Mouse (Mus musculus) intestine, postnatal 0 days (tissue): ENCODE results near the gene Parp16. TPM values are rescaled to one million over a fixed set of nuclear protein-coding genes. Genes with fewer than 3 reads are reported as not detected.
"Not testable (repeated sequence)": the region's sequence is repeated elsewhere in the genome, so short reads cannot be mapped to it uniquely, and the experiment has no call there.

Experiments used
- ATAC-seq: fragments of 200-750 bp; cut with Nextera tagmentation; 2 replicates; pipeline ENCODE4 v1.8.0; 2017; ENCODE audit warnings: mild to moderate bottlenecking, moderate TSS enrichment, moderate library complexity
- H3K27ac ChIP-seq: fragments of 300-500 bp; sonication (generic); 2 replicates; pipeline ENCODE4 v1.5.1; 2014; ENCODE audit warnings: mild to moderate bottlenecking, low read depth, low read length, moderate library complexity
- H3K27me3 ChIP-seq: fragments of 300-500 bp; sonication (generic); replicated peaks from 2 replicates; pipeline ENCODE4 v1.6.1; 2014; ENCODE audit warnings: low read length, mixed read lengths; ENCODE audit not compliant: control insufficient read depth, insufficient read depth
- H3K36me3 ChIP-seq: fragments of 300-500 bp; sonication (generic); 2 replicates; pipeline ENCODE4 v1.6.1; 2014; ENCODE audit warnings: mild to moderate bottlenecking, moderate library complexity; ENCODE audit not compliant: control insufficient read depth, insufficient read depth
- H3K4me1 ChIP-seq: fragments of 300-500 bp; sonication (generic); replicated peaks from 2 replicates; pipeline ENCODE4 v1.6.1; 2014; ENCODE audit warnings: antibody characterized with exemption, low read length, mixed read lengths; ENCODE audit not compliant: control insufficient read depth, insufficient read depth
- H3K4me2 ChIP-seq: fragments of 300-500 bp; sonication (generic); replicated peaks from 2 replicates; pipeline ENCODE4 v1.6.1; 2014; ENCODE audit warnings: low read depth, mild to moderate bottlenecking, moderate library complexity
- H3K4me3 ChIP-seq: fragments of 300-500 bp; sonication (generic); 2 replicates; pipeline ENCODE4 v1.5.1; 2014; ENCODE audit warnings: low read depth, low read length
- H3K9ac ChIP-seq: fragments of 300-500 bp; sonication (generic); 2 replicates; pipeline ENCODE4 v1.6.1; 2014; ENCODE audit warnings: mild to moderate bottlenecking, low read depth, low read length
- H3K9me3 ChIP-seq: fragments of 300-500 bp; sonication (generic); 2 replicates; pipeline ENCODE4 v1.6.1; 2016; ENCODE audit warnings: mixed run types; ENCODE audit not compliant: control insufficient read depth
- CTCF ChIP-seq: sonication (generic); IDR thresholded peaks from 2 replicates; pipeline ENCODE4 v1.5.1; 2016; ENCODE audit warnings: low read depth, mild to moderate bottlenecking, control low read depth, antibody characterized with exemption, moderate library complexity
- WGBS: fragments of 180-500 bp; shearing (Covaris S2); extraction: QIAGEN DNeasy Blood & Tissue Kit; methylation state at CpG from one replicate; pipeline ENCODE4 v1.1.7; 2014; 5-methylcytosine and 5-hydroxymethylcytosine counted together
- polyA plus RNA-seq: library from polyadenylated mRNA; unstranded; fragments of >200 nt; fragmentation: Nextera tagmentation; extraction: Ambion mirVana; gene quantifications from 2 replicates; pipeline ENCODE4 v1.2.1, GENCODE M21; 2015

Gene Parp16
- polyA plus RNA-seq, 1 experiment from 2014 or later = 9.9 TPM

- Histone ChIP-seq H3K4me2 (no peak overlapping the region), H3K9ac (no peak overlapping the region), H3K9me3 (no peaks in the 10 kb centered on the region), H3K27ac (no peak overlapping the region), H3K4me3 (no peak overlapping the region), H3K27me3 (no peaks in the 10 kb centered on the region), H3K36me3 (no peaks in the 10 kb centered on the region), H3K4me1 (no peaks in the 10 kb centered on the region)
- no peak for ATAC-seq
- TF ChIP-seq CTCF = no peak
- 60% methylated on average over 11 of the region's 11 CpGs for WGBS
Observed at GRCm38 (mm10) chr9:65205049-65205815, 10.1 kb downstream of the Parp16 start.

GRCm38 (mm10) chr9:65207041-65207815 is 12.1 kb downstream of the Parp16 start:
- not testable (repeated sequence) for H3K27ac ChIP-seq, H3K27me3 ChIP-seq, H3K4me1 ChIP-seq, H3K4me2 ChIP-seq, ATAC-seq, H3K9ac ChIP-seq, H3K36me3 ChIP-seq, H3K9me3 ChIP-seq, H3K4me3 ChIP-seq
- WGBS = 84% methylated on average over 7 of the region's 9 CpGs

- WGBS = 93% methylated on average over 32 of the region's 32 CpGs
- Histone ChIP-seq H3K4me2 (no peak overlapping the region), H3K27ac (no peak overlapping the region), H3K4me1 (no peaks in the 10 kb centered on the region), H3K27me3 (no peaks in the 10 kb centered on the region), H3K9me3 (no peaks in the 10 kb centered on the region), H3K9ac (no peak overlapping the region), H3K36me3 (no peaks in the 10 kb centered on the region), H3K4me3 (no peak overlapping the region)
- no peak for TF ChIP-seq CTCF
- ATAC-seq = no peak
Observed at GRCm38 (mm10) chr9:65208293-65209179, 13.4 kb downstream of the Parp16 start.

- no peak for TF ChIP-seq CTCF
- ATAC-seq = no peak
- H3K4me1 ChIP-seq = no peaks in the 10 kb centered on the region
- H3K9ac ChIP-seq = no peak overlapping the region
- no peaks in the 10 kb centered on the region for H3K27me3 ChIP-seq
- H3K9me3 ChIP-seq = no peaks in the 10 kb centered on the region
- no peaks in the 10 kb centered on the region for H3K36me3 ChIP-seq
- H3K27ac ChIP-seq = no peak overlapping the region
- WGBS = 51% methylated on average over 1 of the region's 1 CpGs
- no peak overlapping the region for H3K4me2 ChIP-seq
- H3K4me3 ChIP-seq = no peak overlapping the region
Observed at GRCm38 (mm10) chr9:65211598-65211997, 16.4 kb downstream of the Parp16 start.

- Histone ChIP-seq H3K27ac (peak overlapping the region; percentile 99), H3K4me3 (peak overlapping the region; percentile 66), H3K9ac (peak overlapping the region; percentile 80), H3K9me3 (no peaks in the 10 kb centered on the region), H3K4me2 (peak overlapping the region; percentile 85), H3K36me3 (no peaks in the 10 kb centered on the region), H3K4me1 (0 out of 2 replicates have a peak, but pooled peaks cover 5% of the 10 kb centered on the region), H3K27me3 (no peaks in the 10 kb centered on the region)
- WGBS = 13% methylated on average over 10 of the region's 10 CpGs
- peak; percentile 54 for ATAC-seq
- TF ChIP-seq CTCF = no peak
Observed at GRCm38 (mm10) chr9:65214425-65214777, 19.2 kb downstream of the Parp16 start.
